Mouse (Mus musculus): ENCODE measurements around the gene Acox1.

- TF ChIP-seq CTCF (IDR thresholded peaks at IDR 0.05; ENCODE audit: low read depth) (no peak), EP300 (IDR thresholded peaks at IDR 0.05; ENCODE audit: low read depth) (peak; percentile 67; the same call in 1 of the 2 replicates)
Measured at GRCm38 (mm10) chr11:116210696-116211095, 11.9 kb upstream of the Acox1 start.

Data from liver, postnatal 0 days (tissue).